Mouse (Mus musculus) urinary bladder, postnatal 25 days (tissue): ENCODE data around the gene Vmn1r197.
"Not testable (repeated sequence)": the region's sequence is repeated elsewhere in the genome, so short reads cannot be mapped to it uniquely, and the experiment has no call there.

Experiments used
- DNase-seq: peaks from one replicate; pipeline ENCODE4 v3.0.0; 2022; ENCODE audit warnings: low spot score

Gene Vmn1r197

GRCm38 (mm10) chr13:22324289-22324688, at the start of gene Vmn1r197:
TSS of gene Vmn1r197 (plus strand) at chr13:22324589.
- DNase-seq, result no peak

- no peak for DNase-seq
Measured at GRCm38 (mm10) chr13:22284578-22284977, 39.8 kb upstream of the Vmn1r197 start.

GRCm38 (mm10) chr13:22289620-22290019, 34.8 kb upstream of the Vmn1r197 start, which contains the start of gene Vmn1r196:
TSS of gene Vmn1r196 (plus strand) at chr13:22289920.
- no peak for DNase-seq

GRCm38 (mm10) chr13:22308075-22308474, 16.3 kb upstream of the Vmn1r197 start:
- DNase-seq, result not testable (repeated sequence)

- no peak for DNase-seq
Measured at GRCm38 (mm10) chr13:22315361-22315760, 9.0 kb upstream of the Vmn1r197 start.

GRCm38 (mm10) chr13:22317366-22317765, 7.0 kb upstream of the Vmn1r197 start:
- DNase-seq, result no peak

- no peak for DNase-seq
Measured at GRCm38 (mm10) chr13:22320091-22320490, 4.3 kb upstream of the Vmn1r197 start.

- no peak for DNase-seq
Measured at GRCm38 (mm10) chr13:22333269-22333668, 8.9 kb downstream of the Vmn1r197 start.

GRCm38 (mm10) chr13:22335565-22335964, 11.2 kb downstream of the Vmn1r197 start:
- no peak for DNase-seq

- no peak for DNase-seq
Measured at GRCm38 (mm10) chr13:22350064-22350463, 25.7 kb downstream of the Vmn1r197 start, which contains the start of gene Vmn1r198. TSS of gene Vmn1r198 (plus strand) at chr13:22350364.

GRCm38 (mm10) chr13:22350813-22351212, 26.4 kb downstream of the Vmn1r197 start:
- DNase-seq, result no peak

GRCm38 (mm10) chr13:22379518-22379917, 55.1 kb downstream of the Vmn1r197 start, which contains the start of gene Vmn1r199:
TSS of gene Vmn1r199 (plus strand) at chr13:22379818.
- no peak for DNase-seq

- not testable (repeated sequence) for DNase-seq
Measured at GRCm38 (mm10) chr13:22381128-22381527, 56.7 kb downstream of the Vmn1r197 start.
